Mouse (Mus musculus) intestine, embryonic 14.5 days (tissue): ENCODE measurements around the gene 2810459M11Rik. TPM values are rescaled to one million over a fixed set of nuclear protein-coding genes. Genes with fewer than 3 reads are reported as not detected.

Source experiments
- ATAC-seq: fragments of 200-750 bp; cut with Nextera tagmentation; replicated peaks from 2 replicates; pipeline ENCODE4 v1.8.0; 2017; ENCODE audit warnings: low read depth, moderate number of reproducible peaks, moderate TSS enrichment, moderate library complexity; ENCODE audit not compliant: low FRiP score, low TSS enrichment
- DNase-seq: peaks from one replicate; pipeline ENCODE4 v3.0.0-alpha.2; 2018; ENCODE audit warnings: low spot score
- H3K27ac ChIP-seq: fragments of 300-500 bp; sonication (generic); 2 replicates; pipeline ENCODE4 v1.5.1; 2014; ENCODE audit warnings: low read depth, mild to moderate bottlenecking, control low read depth
- H3K27me3 ChIP-seq: fragments of 300-500 bp; sonication (generic); replicated peaks from 2 replicates; pipeline ENCODE4 v1.6.1; 2014; ENCODE audit warnings: low read length, control low read depth; ENCODE audit not compliant: control insufficient read depth, insufficient read depth
- H3K36me3 ChIP-seq: fragments of 300-500 bp; sonication (generic); 2 replicates; pipeline ENCODE4 v1.6.1; 2014; ENCODE audit warnings: low read length, control low read depth; ENCODE audit not compliant: control insufficient read depth, insufficient read depth
- H3K4me1 ChIP-seq: fragments of 300-500 bp; sonication (generic); replicated peaks from 2 replicates; pipeline ENCODE4 v1.6.1; 2014; ENCODE audit warnings: low read length, control low read depth, mixed read lengths; ENCODE audit not compliant: control insufficient read depth, insufficient read depth
- H3K4me2 ChIP-seq: fragments of 300-500 bp; sonication (generic); 2 replicates; pipeline ENCODE4 v1.6.1; 2014; ENCODE audit warnings: low read length
- H3K4me3 ChIP-seq: fragments of 300-500 bp; sonication (generic); 2 replicates; pipeline ENCODE4 v1.5.1; 2014; ENCODE audit warnings: low read depth, low read length, control low read depth, mixed read lengths
- H3K9ac ChIP-seq: fragments of 300-500 bp; sonication (generic); 2 replicates; pipeline ENCODE4 v1.6.1; 2014; ENCODE audit warnings: mild to moderate bottlenecking, low read length
- H3K9me3 ChIP-seq: fragments of 300-500 bp; sonication (generic); 2 replicates; pipeline ENCODE4 v1.6.1; 2016; ENCODE audit warnings: low read length, control low read depth; ENCODE audit not compliant: control insufficient read depth
- WGBS: fragments of 180-500 bp; shearing (Covaris S2); extraction: QIAGEN DNeasy Blood & Tissue Kit; methylation state at CpG from one replicate; pipeline ENCODE4 v1.1.7; 2014; 5-methylcytosine and 5-hydroxymethylcytosine counted together
- polyA plus RNA-seq: library from polyadenylated mRNA; unstranded; fragments of >200 nt; fragmentation: Nextera tagmentation; extraction: Ambion mirVana; gene quantifications from 2 replicates; pipeline ENCODE4 v1.2.1, GENCODE M21; 2014

Gene 2810459M11Rik
- polyA plus RNA-seq, 1 experiment from 2014 or later: 4.6 TPM

DNA sequence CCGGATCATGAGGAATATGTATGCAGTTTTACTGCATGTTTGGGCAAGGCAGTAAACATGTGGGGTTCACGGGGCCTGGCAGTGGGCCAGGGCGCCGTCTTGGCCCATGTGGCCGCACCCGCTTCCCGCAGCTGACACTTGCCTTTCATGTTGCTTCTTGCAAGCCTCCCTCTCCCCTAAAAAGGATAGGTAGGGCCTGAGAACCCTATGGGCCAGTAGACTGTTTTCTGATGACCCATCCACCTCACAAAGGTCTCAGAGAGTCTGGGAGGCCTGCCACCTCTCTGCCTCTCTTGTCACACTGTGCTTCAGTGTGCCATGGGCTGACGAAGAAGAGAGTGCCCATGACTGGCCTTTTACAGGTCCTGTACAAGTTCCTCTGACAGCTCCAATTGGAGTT, 29.1 kb upstream of the 2810459M11Rik start, which contains the start of gene Spata3:
TSS of gene Spata3 (plus strand) at position 301 of the 400 bp plus-strand sequence.
- Histone ChIP-seq H3K4me3 (no peak within 1 kb of the TSS), H3K9me3 (no peaks in the 10 kb centered on the region), H3K4me1 (no peaks in the 10 kb centered on the region), H3K27me3 (peaks cover 32% of the 10 kb centered on the region), H3K36me3 (no peaks in the 10 kb centered on the region), H3K4me2 (no peak within 1 kb of the TSS), H3K27ac (no peak within 1 kb of the TSS), H3K9ac (no peak within 1 kb of the TSS)
- no peak for DNase-seq
- WGBS: 91% methylated on average over 8 of the region's 8 CpGs
- no peak for ATAC-seq

DNA sequence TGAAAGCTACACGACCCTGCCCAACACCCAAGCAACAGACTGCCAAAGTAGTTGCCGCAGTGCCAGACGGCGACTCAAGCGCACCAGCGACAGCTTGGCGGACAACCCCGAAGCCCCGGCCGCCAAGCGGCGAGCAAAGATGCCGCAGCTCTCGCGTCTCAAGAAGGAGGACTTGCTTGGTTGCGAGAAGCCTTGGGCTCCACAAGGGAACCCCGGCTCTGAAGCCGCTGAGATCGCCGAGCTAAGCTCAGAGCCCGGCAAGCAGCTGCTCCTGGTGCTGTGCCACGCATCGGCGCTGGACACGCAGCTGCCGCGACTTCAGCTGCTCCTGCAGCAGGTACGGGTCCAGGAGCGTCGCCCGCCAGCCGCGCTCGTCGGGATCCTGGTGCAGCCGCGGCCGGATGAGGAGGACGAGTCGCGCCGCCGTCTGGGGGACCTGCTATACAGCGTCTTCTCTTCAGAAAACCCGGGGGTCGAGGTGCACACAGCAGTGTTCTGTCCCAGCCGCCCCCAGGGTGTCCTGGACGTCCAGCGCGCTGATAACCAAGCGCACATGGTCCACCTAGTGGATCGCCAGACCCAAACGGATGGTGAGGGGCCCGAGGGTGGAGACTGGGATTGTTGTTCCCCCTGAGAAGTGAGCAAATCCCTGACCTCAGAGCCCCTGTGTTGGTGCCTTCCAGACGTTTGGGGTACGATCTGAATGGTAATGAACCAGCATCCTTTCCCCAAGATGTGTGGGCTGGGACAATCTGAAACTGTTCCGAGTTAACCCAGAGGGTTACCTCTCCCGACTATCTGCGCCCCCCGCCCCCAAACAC, 27.2 kb upstream of the 2810459M11Rik start:
- ATAC-seq (peak; percentile 74), DNase-seq (peak; percentile 84)
- WGBS: 4% methylated on average over 60 of the region's 60 CpGs
- Histone ChIP-seq H3K36me3 (no peaks in the 10 kb centered on the region), H3K4me2 (peak overlapping the region; percentile 87), H3K4me1 (no peaks in the 10 kb centered on the region), H3K9ac (peak overlapping the region; percentile 47), H3K9me3 (no peaks in the 10 kb centered on the region), H3K27me3 (peaks cover 32% of the 10 kb centered on the region), H3K4me3 (peak overlapping the region; percentile 43), H3K27ac (no peak overlapping the region)

- Histone ChIP-seq H3K36me3 (no peaks in the 10 kb centered on the region), H3K9ac (no peak overlapping the region), H3K27me3 (peaks cover 32% of the 10 kb centered on the region), H3K4me2 (no peak overlapping the region), H3K27ac (no peak overlapping the region), H3K4me3 (no peak overlapping the region), H3K9me3 (no peaks in the 10 kb centered on the region), H3K4me1 (no peaks in the 10 kb centered on the region)
- ATAC-seq: no peak
- DNase-seq: no peak
- 71% methylated on average over 11 of the region's 11 CpGs for WGBS
These were observed 24.2 kb upstream of the 2810459M11Rik start for GRCm38 (mm10) chr1:86021365-86021989.

GRCm38 (mm10) chr1:86032273-86032987, 13.2 kb upstream of the 2810459M11Rik start:
- Histone ChIP-seq H3K4me2 (no peak overlapping the region), H3K9me3 (no peaks in the 10 kb centered on the region), H3K36me3 (no peaks in the 10 kb centered on the region), H3K4me1 (no peaks in the 10 kb centered on the region), H3K27me3 (no peaks in the 10 kb centered on the region), H3K9ac (no peak overlapping the region), H3K4me3 (no peak overlapping the region), H3K27ac (no peak overlapping the region)
- WGBS: 28% methylated on average over 11 of the region's 11 CpGs
- no peak for ATAC-seq
- DNase-seq: no peak

DNA sequence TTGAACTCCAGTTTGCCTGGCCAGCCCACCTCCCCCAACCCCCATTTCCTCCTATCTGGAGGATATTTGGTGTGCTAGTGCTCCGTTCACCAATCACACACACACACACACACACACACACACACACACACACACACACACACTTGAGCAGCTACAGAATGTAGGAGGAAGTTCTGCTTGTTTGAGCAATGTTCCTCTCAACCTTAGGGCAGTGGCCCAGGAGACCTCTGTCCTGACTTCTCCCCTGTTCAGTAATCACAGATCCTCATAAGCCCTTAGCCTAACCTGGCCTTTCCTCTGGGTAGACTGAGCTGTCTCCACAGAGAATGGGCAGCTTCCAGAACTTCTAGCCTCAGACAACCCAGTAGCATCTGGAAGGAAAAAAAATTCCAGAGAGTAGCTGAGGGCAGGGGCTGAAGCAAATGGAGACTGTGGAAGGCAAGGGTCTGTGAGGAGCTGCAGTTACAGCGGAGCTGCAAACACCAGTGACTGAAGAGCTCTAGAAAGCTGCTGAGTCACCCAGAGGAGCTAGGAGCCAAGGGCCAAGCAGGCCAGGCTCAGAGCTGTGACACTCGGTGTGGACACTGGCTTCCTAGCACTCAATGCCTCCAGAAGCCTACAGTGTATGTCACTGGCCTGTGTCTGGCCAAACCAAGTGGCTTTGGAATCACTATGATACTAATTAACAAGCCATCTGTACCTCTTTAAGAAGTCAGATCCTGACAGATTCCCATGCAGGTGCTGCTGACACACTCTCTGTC, 7.3 kb upstream of the 2810459M11Rik start:
- Histone ChIP-seq H3K9me3 (peaks cover 4% of the 10 kb centered on the region; the same call in 1 of the 2 replicates), H3K27ac (no peak overlapping the region), H3K27me3 (no peaks in the 10 kb centered on the region), H3K4me1 (no peaks in the 10 kb centered on the region), H3K9ac (no peak overlapping the region), H3K4me2 (no peak overlapping the region), H3K4me3 (no peak overlapping the region), H3K36me3 (no peaks in the 10 kb centered on the region)
- ATAC-seq (0 out of 2 replicates have a peak, but pooled peaks have one; percentile 52), DNase-seq (no peak)
- 74% methylated on average over 3 of the region's 3 CpGs for WGBS

DNA sequence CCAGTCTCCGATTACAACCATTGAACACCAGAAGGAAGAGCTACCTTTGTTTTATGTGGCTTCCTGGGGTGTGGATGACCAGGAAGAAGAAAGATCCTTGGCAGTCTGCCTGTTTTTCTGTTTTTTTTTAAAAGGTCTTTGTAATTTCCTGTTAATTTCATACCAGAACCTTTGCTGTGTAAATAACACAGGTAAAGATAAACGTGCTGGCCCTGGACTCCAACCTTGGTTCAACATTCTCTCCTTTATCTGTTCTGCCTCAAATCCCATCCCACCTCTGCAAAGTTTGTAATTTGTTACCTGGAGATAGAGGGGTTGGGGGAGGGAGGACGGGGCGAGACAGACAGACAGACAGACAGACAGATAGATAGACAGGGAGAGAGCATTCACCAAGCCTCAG, 5.5 kb upstream of the 2810459M11Rik start:
- H3K9ac ChIP-seq: no peak overlapping the region
- no peaks in the 10 kb centered on the region for H3K36me3 ChIP-seq
- H3K4me3 ChIP-seq: no peak overlapping the region
- H3K27ac ChIP-seq: no peak overlapping the region
- peaks cover 4% of the 10 kb centered on the region; the same call in 1 of the 2 replicates for H3K9me3 ChIP-seq
- no peak for DNase-seq
- H3K4me2 ChIP-seq: no peak overlapping the region
- WGBS: 53% methylated on average over 4 of the region's 4 CpGs
- peak; percentile 57; the same call in 1 of the 2 replicates for ATAC-seq
- peaks cover 12% of the 10 kb centered on the region for H3K27me3 ChIP-seq
- no peaks in the 10 kb centered on the region for H3K4me1 ChIP-seq

DNA sequence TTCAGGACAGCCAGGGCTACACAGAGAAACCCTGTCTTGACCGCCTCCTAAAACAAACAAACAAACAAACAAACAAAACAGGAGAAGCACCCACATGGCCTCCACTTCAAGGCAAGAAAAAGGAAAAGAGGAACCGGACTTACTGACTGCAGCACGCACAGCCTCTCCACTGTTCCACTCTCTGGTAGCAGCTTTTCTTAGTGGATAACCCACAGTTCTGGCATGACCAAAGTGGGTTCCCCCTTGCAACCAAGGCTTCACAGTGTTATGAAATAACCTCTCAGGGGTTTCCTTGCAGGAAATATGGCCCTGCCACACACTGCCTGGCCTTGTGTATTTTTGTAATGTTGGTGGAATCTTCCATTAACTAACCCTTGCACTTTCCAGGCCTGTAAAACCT, 4.8 kb upstream of the 2810459M11Rik start:
- Histone ChIP-seq H3K27ac (no peak overlapping the region), H3K9ac (no peak overlapping the region), H3K4me3 (no peak overlapping the region), H3K9me3 (peaks cover 4% of the 10 kb centered on the region; the same call in 1 of the 2 replicates), H3K36me3 (no peaks in the 10 kb centered on the region), H3K27me3 (peaks cover 19% of the 10 kb centered on the region), H3K4me1 (no peaks in the 10 kb centered on the region), H3K4me2 (no peak overlapping the region)
- 75% methylated on average over 3 of the region's 3 CpGs for WGBS
- ATAC-seq (no peak), DNase-seq (no peak)

DNA sequence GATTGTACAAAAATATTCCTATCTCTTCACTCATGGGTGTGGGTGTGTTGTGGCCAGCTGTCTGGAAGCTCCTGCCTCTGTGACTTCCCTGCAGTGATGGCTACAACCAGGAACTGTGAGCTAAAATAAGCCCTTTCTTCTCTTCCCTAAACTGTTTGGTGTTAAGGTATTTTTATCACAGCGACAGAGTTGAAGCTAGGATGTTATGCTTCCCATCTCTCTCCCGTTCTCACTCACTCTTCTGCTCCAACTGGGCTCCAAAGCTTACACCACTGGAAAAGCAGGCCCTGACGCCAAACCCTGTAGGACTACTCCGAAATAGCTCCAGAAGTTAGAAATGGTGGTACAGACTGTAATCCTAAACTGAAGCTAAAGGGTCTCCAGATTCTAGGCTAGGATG, 607 bp upstream of the 2810459M11Rik start:
- Histone ChIP-seq H3K27ac (no peak overlapping the region), H3K9me3 (peaks cover 4% of the 10 kb centered on the region; the same call in 1 of the 2 replicates), H3K9ac (no peak overlapping the region), H3K36me3 (no peaks in the 10 kb centered on the region), H3K27me3 (peaks cover 45% of the 10 kb centered on the region), H3K4me1 (no peaks in the 10 kb centered on the region; the same call in 1 of the 2 replicates), H3K4me2 (no peak overlapping the region), H3K4me3 (no peak overlapping the region)
- no peak for ATAC-seq
- WGBS: 57% methylated on average over 4 of the region's 4 CpGs
- no peak for DNase-seq
